Mouse (Mus musculus) CH12.LX (cell line): ENCODE data around the gene Pms2.

Experiments
- JUN ChIP-seq: IDR thresholded peaks from 2 replicates; pipeline ENCODE4 v1.6.1; 2011; ENCODE audit warnings: low read depth, mild to moderate bottlenecking, low read length, improper control_type of control experiment, moderate library complexity; ENCODE audit not compliant: insufficient read depth
- POLR2A ChIP-seq: IDR thresholded peaks from 2 replicates; pipeline ENCODE4 v1.6.1; 2011; ENCODE audit warnings: low read depth, mild to moderate bottlenecking, improper control_type of control experiment, low read length
- USF2 ChIP-seq: conservative IDR thresholded peaks from 2 replicates; pipeline ENCODE4 v1.6.1; 2011; ENCODE audit warnings: low read depth, low read length, improper control_type of control experiment
- ZC3H11A ChIP-seq: IDR thresholded peaks from 2 replicates; pipeline ENCODE4 v1.6.1; 2012; ENCODE audit warnings: low read depth, mild to moderate bottlenecking, inconsistent platforms, low read length, improper control_type of control experiment

DNA sequence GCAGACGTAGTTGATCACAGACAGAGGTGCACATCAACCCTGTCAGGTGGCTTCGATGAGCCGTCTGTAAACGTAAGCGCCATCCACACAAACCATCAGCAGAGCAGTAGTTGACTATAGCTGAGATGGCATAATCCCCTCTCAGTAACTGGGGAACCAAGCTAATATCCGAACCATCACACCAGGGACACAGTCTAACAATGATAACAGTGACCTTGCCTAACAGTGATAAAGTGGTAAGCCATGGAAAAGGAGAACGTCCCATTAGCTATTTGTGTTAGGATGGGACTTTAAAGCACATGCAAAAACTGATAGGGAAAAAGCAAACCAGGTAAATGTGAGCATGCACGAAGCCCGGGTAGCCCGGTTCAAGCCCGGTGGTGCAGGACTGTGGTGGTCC is 66.5 kb downstream of the Pms2 start:
- TF ChIP-seq JUN (no peak), POLR2A (no peak), ZC3H11A (no peak), USF2 (no peak)
